Mouse (Mus musculus) large intestine, adult 2 months (tissue): ENCODE data around the gene Dph7. TPM values are rescaled to one million over a fixed set of nuclear protein-coding genes. Genes with fewer than 3 reads are reported as not detected.
A peak's percentile ranks its signal among the peaks of the same experiment; 100 is the strongest.
"Not testable (repeated sequence)": the region's sequence is repeated elsewhere in the genome, so short reads cannot be mapped to it uniquely, and the experiment has no call there.

Experiments used
- DNase-seq: peaks from one replicate; pipeline ENCODE4 v3.0.0-alpha.2; 2012; ENCODE audit warnings: low read depth, low spot score
- WGBS: fragments of 180-500 bp; shearing (Covaris S2); methylation state at CpG from one replicate; pipeline ENCODE4 v1.1.7; 2018; 5-methylcytosine and 5-hydroxymethylcytosine counted together
- polyA plus RNA-seq: library from polyadenylated mRNA; depleted of rRNA; stranded (reverse); fragments of >200 nt; gene quantifications from 2 replicates; pipeline ENCODE4 v1.2.3, GENCODE M21; 2012; rRNA removed

Gene Dph7
- polyA plus RNA-seq, 1 experiment = 10.0 TPM

- WGBS = 87% methylated on average over 4 of the region's 4 CpGs
Observed at GRCm38 (mm10) chr2:24952537-24953055, 9.6 kb upstream of the Dph7 start.

GRCm38 (mm10) chr2:24960910-24961309 is 1.3 kb upstream of the Dph7 start:
- 21% methylated on average over 3 of the region's 3 CpGs for WGBS
- DNase-seq = no peak

More at GRCm38 (mm10) chr2:24952537-24953055, 9.6 kb upstream of the Dph7 start:
- no peak for DNase-seq

- no peak for DNase-seq
- 77% methylated on average over 4 of the region's 4 CpGs for WGBS
Observed at GRCm38 (mm10) chr2:24970386-24970785, 8.2 kb downstream of the Dph7 start.

- WGBS = under 1% methylated on average over 17 of the region's 17 CpGs
- DNase-seq = not testable (repeated sequence)
Observed at GRCm38 (mm10) chr2:24974452-24974851, 12.3 kb downstream of the Dph7 start.

DNA sequence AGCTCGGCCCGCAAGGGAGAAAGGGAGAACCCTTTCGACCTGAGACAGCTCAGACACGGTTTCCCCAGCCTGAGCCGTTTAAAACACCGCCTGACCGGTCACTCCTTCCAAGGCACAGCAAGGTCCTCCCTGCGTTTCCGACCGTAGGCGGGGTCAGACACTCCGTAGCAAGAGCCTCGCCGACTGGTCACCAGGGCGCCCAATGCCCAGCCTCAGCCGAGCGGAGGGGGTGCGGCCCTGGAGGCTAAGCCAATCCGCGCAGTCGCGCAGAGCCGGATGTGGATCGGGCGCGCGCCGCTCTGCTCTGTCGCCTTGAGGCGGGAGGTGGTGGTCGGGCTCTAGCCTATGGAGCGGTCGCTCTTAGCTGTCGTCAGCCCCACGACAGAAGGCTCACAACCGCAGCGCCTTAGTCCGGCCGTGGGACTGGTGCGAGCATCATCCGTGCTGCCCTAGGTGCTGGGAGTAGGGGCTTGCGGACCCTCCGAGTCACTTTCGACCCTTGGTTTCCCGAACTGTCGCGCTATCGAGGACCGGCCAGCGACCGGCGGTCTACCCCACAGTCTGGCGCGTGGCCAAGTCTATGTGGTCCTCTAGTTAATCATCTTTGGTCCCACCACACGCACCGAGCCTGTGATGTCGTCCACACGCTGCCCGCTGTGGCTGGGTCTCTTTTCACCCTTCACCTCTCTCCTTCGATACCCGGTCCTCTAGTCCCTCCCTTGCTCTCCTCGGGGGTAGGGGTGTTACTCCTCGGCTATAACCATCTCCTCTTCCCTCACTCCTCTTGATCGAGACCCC is 12.9 kb downstream of the Dph7 start, which contains the start of gene Mrpl41:
Gene Mrpl41 (minus strand): TSS at position 193 of the 798 bp plus-strand sequence.
- DNase-seq = peak; percentile 76
- WGBS = under 1% methylated on average over 64 of the region's 64 CpGs

- DNase-seq = peak; percentile 58
- 2% methylated on average over 16 of the region's 16 CpGs for WGBS
Observed at GRCm38 (mm10) chr2:24975704-24976297, 13.6 kb downstream of the Dph7 start, which contains the start of gene Pnpla7. TSS of gene Pnpla7 (plus strand) at chr2:24976033.

DNA sequence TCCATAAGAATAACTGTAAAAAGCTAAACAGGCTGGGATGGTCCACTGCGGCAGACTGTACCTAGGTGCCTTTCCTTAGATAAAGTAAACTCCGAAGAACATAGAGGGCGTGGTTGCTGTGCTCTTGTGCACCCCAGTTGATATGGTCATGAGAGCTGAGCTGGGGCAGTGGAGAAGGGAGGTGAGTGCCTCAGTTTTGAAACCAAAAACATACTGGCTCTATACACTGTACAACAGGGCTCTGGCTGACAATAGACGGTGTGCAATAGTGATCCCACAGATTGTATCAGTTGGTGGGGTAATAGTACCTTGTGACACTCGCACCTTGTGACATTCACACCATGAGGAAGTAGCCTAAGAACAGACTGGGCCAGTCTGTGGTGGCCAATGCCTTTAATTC is 14.8 kb downstream of the Dph7 start:
- WGBS = 64% methylated on average over 5 of the region's 5 CpGs
- DNase-seq = no peak

DNA sequence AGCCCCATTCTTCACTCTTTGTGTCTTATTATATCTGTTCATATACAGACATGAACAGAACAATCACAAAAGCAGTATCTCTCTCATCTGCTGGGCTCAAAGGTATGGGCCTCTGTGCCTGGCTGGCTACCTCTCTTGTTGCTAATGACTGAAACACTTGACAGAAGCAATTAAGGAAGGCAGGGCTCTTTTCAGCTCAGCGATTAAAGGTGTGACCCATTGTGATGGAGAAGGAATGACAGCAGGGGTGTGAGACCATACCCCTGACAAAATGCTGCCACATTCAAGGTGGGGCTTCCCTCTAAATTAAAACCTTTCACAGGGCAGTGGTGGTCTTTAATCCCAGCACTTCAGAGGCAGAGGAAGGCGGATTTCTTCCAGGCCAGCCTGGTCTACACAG is 25.6 kb downstream of the Dph7 start:
- WGBS = 63% methylated on average over 2 of the region's 2 CpGs
- no peak for DNase-seq

DNA sequence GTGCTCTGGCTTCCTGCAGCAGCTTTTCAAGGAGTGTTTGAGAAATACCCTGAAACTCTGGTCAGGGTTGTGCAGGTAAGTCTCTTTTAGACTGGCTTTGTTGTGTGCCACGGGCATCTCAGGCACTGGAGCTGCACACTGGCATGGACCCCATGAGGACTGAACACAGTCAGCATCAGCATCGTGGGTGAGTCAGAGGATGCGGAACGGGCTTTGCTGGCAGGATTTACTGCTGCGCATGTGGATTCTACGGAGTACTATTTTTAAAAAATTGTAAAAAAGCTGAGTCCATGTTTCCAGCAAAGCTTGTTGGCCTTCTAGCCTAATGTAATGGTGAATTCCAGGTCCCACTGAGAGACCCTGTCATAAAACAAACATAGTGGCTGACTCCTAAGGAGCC is 33.1 kb downstream of the Dph7 start:
- WGBS = 93% methylated on average over 6 of the region's 6 CpGs
- no peak for DNase-seq

- 93% methylated on average over 2 of the region's 2 CpGs for WGBS
- DNase-seq = no peak
Observed at GRCm38 (mm10) chr2:24996471-24996870, 34.3 kb downstream of the Dph7 start.

GRCm38 (mm10) chr2:25000544-25001235 is 38.5 kb downstream of the Dph7 start:
- DNase-seq = no peak
- WGBS = 84% methylated on average over 3 of the region's 3 CpGs

- no peak for DNase-seq
- 89% methylated on average over 9 of the region's 9 CpGs for WGBS
Observed at GRCm38 (mm10) chr2:25003946-25004786, 42.0 kb downstream of the Dph7 start.

- 89% methylated on average over 1 of the region's 1 CpGs for WGBS
- DNase-seq = no peak
Observed at GRCm38 (mm10) chr2:25006767-25007166, 44.6 kb downstream of the Dph7 start.

GRCm38 (mm10) chr2:25008250-25008649 is 46.0 kb downstream of the Dph7 start:
- no peak for DNase-seq

Other genes with a start within 250 kb of the Dph7 start
- 2.1 and 4.2 TPM in 2 replicates for gene Cacna1b, start 199.2 kb upstream of the Dph7 start, polyA plus RNA-seq
- 39.0 and 47.1 TPM in 2 replicates for gene Ehmt1, start 42.8 kb upstream of the Dph7 start, polyA plus RNA-seq
- 175 and 179 TPM in 2 replicates for gene Arrdc1, start 27.1 kb upstream of the Dph7 start, polyA plus RNA-seq
- gene Zmynd19, start 12.6 kb upstream of the Dph7 start, polyA plus RNA-seq = 10.7 and 12.0 TPM in 2 replicates
- 37.5 and 39.9 TPM in 2 replicates for gene Mrpl41, start 12.7 kb downstream of the Dph7 start, polyA plus RNA-seq
- gene Pnpla7, start 13.6 kb downstream of the Dph7 start, polyA plus RNA-seq = 11.0 and 23.4 TPM in 2 replicates
- 48.7 and 62.3 TPM in 2 replicates for gene Nsmf, start 92.0 kb downstream of the Dph7 start, polyA plus RNA-seq
- 176 and 274 TPM in 2 replicates for gene Entpd8, start 117.9 kb downstream of the Dph7 start, polyA plus RNA-seq
- gene Noxa1, start 132.7 kb downstream of the Dph7 start, polyA plus RNA-seq = 39.3 and 46.9 TPM in 2 replicates
- gene Nrarp, start 218.4 kb downstream of the Dph7 start, polyA plus RNA-seq = 23.6 and 24.9 TPM in 2 replicates
- gene Tor4a, start 234.5 kb downstream of the Dph7 start, polyA plus RNA-seq = 22.7 and 31.7 TPM in 2 replicates
- gene Nelfb, start 249.1 kb downstream of the Dph7 start, polyA plus RNA-seq = 60.9 and 89.7 TPM in 2 replicates